Mouse (Mus musculus) right cerebral cortex, postnatal 14 days (tissue): Measurements from ENCODE around the gene Scamp1.
A peak's percentile ranks its signal among the peaks of the same experiment; 100 is the strongest.

Experiments
- DNase-seq: peaks from one replicate; pipeline ENCODE4 v3.0.0; 2022

Scamp1 gene

DNA sequence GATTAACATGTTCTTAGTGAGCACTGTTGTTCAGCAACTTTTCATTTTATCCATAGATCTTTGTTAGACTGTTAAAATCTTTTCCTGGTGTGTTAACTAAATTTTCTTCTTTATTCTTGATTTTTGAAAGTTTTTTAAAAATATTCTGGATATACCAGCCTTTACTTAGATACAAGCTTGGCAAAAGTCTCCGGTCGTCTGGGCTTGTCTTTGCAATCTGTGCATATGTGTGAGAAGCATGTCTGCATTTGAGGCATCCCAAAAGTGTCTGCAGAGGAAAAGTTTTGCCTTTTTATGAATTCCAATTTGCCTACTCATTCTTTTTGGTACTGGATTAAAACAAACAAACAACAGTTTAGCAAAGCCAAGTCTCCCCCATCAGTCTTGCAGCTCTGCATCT, 73.5 kb downstream of the Scamp1 start:
- no peak for DNase-seq

DNA sequence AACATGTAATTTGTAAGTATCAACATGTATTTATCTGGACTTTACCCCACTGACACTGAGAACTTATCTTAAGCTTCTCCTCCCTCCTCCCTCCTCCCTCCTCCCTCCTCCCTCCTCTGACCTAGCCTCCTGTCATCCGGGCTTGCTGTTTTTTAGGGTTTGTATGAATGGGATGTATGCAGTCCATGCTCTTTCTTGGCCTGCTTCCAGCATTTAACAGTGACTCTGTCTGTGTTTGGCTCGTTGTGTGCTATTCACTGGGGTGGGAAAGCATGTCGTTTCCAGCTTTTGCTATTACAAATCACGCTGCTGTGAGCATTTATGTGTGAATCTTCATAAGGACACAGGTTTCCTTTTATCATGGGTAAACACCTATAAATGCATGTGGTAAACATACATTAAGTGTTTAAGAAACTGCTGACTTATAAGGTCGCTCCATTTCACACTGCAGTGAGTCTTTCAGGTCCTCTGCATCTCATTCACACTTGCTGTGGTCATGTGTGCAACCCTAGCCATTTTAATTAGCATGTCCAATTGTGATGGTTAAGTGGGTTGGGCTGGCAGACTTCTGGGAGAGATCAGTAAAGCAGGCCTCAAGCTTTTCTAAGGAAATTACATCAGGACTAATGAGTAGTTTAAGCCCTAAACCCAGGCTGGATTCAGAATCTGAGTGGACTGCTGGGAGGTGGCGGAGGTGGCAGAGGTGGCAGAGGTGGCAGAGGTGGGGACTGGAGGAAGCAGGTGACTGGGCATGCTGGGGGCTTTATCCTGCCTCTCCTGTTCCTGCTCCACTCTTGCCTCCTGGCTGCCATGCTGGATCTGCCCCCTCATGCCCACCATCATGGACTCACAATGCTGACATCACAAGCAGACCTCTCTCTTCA, 74.2 kb downstream of the Scamp1 start:
- no peak for DNase-seq

DNA sequence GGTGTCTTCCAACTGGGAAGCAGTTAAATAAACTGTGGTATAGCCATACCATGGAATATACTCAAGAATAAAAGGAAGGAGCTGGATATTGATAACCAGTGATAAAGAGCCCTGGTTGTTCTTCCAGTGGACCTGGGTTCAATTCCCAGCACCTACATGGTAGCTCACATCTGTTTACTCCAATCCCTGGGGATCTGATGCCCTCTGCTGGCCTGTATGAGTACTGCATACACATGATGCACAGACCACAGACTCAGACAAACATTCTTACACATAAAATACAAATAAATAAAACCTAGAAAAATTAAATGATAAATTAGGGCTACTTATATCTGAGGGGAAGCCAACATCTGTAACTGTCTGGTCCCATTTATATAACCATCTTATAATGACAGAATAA, 76.8 kb downstream of the Scamp1 start:
- no peak for DNase-seq

DNA sequence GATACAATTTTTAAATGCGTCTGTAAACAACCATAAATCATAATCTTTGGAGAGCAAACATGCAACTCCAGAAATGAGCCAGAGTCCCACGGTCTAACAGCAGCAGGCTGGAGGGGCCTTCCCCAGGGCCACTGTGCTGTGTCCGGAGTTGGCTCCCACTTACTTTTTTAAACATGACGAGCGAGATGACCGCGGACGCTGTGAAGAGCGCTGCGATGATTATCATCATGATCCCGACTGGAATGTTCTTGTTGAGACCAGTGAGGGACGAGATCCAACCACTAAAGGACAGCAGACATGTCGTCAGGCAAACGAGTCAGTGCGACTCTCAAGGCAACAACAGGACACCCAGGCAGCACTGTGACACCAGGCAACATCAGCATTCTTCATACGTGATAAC, 77.7 kb downstream of the Scamp1 start:
- DNase-seq: no peak

DNA sequence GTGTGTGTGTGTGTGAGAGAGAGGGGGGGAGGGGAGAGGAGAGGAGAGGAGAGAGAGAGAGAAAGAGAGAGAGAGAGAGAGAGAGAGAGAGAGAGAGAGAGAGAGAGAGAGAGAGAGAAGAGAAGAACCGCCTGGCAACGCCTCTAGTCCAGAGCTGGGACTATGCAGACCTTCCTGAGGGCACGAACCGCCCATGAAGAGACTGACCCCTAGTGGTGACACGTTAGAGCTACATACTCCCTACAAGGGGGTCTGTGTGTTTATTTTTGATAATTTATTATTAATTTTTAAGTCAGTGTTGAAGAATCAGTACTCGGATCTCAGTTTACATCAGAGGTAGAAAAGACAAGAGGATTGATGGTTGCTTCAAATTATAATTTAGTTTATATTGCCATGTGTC, 80.4 kb downstream of the Scamp1 start:
- DNase-seq: no peak

DNA sequence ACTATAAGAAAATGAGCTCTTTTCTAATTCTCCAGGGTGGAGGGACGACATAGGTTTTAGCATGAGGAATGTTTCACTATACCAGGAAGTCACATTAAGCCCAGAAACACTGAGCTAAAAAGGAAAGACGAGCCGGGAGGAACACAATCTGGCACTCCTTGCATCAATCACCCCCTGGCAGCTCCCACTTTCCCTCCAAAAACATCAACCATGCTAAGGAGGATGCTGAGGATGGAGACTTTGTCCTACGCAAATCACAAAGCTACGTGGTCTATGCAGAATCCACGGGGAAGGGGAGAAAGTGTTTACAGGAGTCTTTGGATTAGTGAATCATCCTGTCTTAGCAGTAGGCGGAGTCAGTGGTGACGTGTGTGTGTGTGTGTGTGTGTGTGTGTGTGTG, 85.8 kb downstream of the Scamp1 start:
- DNase-seq: no peak

DNA sequence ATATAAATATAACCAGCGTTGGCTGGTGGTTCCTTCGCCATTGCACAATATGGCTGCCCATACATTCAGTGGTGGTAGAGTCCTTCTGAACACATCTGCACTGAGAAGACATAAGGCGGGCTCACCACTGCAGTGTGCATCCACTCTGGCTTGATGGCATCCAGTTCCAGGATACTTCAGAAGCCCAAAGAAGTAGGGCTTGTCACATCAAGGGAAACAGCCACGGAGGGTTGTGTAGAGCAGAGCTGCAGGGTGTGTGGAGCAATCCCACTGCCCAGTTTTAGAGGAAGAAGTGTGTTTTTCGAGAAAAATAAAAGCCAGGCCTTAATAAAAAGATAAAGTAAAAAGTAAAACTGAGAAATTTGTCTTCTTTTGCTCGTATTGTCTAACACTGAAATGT, 87.0 kb downstream of the Scamp1 start:
- no peak for DNase-seq

DNA sequence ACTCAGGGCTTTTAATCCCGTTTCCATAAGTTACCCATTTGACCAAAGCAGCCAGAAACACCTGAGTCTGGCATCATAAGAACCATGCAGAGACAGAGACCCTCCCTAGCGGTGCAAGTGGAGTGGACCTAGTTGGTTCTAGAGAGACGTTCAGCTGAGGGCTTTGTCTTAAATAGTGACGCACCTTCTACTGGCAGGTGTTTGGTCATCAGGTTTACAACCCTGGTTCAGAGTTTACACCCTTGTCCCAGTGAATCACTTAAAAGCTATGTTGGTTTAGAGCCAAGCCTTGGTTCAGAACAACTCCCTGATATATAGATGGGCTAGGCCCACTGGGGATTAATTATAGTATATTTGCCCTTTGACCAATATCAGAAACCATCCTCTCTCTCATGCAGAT, 92.4 kb downstream of the Scamp1 start:
- no peak for DNase-seq

DNA sequence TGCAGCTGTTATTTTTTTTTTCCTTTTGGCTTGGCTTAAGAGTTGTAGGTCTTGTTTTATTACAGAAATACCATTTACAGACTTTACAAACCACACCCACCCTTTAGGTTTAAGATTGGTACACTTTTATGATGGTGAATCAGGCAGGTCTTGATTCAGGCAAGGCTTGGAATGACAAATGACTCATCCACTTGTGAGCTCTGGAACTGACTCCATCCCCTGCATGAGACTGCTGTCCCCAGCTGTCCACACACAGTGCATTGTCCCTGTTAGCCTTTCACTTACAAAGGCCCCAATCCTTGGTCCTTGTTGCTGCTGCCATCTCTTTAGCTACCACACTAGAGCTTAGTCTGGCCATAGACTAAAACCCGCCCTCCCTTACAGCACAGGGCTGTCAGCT, 95.3 kb downstream of the Scamp1 start:
- no peak for DNase-seq

DNA sequence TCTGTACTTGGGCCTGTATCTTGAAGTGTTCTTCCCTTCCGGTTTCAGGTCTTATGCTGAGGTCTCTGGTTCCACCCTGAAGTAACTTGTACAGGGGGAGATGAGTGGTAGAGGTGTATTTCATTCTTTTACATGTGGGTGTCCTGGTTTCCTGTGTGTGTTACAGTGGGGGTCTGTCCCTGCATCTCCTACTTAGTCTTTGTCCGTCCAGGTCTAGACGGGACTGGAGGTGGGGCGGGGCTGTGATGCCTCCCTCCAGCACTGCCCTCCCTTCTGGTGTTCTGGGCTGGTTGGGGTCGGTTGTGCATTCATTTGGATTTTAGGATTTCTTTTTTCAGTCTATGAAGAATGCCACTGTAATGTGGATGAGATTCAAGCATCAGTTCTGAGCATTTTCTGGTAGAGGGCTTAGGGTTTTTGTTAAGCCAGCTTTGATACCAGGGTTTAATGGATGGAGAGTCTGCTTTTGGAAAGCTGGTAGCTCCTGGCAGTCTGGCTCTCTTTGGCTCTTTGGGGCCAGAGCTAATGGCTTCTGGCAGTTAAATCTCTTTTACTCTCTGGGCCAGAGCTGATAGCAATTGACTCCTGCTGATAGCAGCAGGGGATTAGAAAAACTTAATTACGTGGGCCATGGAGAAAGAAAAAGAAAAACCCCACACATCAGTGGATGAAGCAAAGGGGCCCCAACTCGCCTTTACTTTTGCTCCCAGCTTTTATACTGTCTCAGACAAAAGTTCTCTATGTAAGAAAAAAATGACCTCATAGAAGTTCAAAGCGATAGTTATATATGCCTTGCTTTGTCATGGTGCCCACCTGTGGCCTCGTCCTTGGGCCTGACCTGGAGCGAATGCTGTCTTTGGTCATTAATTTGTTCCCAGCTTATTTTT, 97.2 kb downstream of the Scamp1 start:
- no peak for DNase-seq

DNA sequence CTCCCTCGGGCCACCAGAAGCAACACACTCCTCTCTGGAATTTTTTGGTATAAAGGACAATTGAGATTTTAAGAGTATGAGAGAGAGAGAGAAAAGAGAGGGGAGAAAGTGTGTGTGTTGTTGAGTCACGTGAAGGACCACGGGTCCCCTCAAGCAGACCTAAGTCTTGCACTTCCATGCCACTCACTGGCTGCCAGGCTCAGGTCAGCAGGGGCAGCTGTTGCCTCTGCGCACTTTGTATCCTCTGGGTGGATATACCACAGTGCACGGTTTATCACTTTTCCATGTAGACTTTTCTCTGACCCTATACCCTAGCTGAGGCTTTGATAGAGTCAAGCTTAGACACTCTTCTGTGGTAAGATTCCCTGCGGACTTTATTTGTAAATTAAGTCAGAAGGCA, 100.0 kb downstream of the Scamp1 start:
- DNase-seq: no peak

DNA sequence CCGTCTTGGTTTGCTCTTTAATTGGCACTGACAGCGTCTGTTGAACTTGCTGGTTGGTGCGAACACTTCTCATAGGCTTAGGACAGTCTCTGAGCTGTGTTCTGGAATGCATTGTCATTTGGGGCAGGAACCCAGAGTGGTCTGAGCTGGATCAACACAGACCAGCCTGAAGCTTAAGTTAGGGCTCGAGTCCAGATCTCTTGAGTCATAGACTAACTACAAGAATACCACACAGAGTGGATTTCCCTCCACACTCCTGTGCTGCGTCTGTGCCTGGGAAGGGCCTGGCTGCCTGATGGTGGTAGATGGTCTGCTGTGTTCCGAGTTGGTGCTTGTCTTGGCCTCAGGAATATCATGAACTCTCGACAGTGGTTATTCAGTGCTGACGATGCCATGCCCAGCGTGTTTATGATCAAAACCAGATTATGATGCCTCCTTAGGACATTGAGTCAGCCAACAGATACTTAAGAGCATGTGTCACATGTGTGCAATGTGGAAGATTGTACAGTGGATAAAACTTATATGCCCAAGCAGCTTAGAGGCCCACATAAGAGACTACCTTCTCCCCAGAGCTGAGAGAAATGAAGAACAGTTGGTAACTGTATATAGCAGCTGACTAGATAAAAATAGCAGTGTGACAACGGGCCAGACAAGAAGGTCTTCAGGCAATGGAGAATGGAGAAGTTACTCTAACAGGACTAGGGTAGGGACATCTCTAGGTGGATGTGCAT, 100.8 kb downstream of the Scamp1 start:
- DNase-seq: no peak

DNA sequence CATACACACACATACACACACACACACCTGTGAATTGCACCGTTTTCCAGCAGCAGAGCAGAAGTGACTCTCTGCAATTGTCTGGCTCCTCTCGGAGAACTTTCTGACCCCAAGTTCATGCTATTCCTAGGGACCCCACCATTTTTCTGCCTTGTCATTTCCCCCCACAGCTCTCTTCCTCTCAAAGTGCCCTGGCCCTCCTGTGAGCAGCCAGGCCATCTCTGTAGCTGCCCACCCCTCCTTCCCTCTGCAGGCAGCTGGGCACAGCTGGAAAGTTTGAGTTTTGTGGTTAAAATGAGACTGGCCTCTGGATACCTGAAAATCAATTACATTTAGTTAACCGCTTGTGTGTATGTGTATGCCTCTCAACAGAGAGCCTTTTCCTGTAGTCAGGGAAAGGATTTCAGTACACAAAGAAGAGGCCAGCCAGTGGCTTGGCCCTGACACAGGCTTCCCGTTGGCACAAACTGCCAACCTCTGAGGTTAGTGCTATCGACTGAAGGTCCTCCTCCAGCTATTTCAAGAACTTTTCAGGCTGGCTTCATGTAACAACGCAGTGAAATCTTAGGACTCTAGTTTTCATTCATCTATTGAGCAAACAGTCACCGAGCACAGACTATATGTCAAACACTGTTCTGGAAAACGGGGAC, 102.2 kb downstream of the Scamp1 start:
- no peak for DNase-seq

DNA sequence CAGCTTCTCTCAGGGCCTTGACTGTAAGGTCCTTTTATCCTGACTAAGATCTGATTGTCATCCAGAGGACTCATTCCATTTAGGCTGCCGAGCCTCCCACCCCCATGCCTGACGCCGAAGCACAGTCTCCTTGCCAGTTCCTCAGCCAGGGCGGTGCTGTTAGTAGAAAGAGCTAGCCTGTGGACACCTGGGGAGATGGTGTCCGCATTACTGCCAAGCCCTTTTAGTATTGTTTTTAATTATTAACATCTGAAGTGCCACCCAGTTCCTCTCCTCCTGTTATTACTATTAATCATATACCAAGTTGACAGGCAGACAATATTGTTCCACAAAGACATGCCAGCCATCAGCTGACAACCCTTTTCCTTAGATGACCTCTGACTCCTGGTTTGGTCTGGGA, 103.6 kb downstream of the Scamp1 start:
- DNase-seq: no peak

DNA sequence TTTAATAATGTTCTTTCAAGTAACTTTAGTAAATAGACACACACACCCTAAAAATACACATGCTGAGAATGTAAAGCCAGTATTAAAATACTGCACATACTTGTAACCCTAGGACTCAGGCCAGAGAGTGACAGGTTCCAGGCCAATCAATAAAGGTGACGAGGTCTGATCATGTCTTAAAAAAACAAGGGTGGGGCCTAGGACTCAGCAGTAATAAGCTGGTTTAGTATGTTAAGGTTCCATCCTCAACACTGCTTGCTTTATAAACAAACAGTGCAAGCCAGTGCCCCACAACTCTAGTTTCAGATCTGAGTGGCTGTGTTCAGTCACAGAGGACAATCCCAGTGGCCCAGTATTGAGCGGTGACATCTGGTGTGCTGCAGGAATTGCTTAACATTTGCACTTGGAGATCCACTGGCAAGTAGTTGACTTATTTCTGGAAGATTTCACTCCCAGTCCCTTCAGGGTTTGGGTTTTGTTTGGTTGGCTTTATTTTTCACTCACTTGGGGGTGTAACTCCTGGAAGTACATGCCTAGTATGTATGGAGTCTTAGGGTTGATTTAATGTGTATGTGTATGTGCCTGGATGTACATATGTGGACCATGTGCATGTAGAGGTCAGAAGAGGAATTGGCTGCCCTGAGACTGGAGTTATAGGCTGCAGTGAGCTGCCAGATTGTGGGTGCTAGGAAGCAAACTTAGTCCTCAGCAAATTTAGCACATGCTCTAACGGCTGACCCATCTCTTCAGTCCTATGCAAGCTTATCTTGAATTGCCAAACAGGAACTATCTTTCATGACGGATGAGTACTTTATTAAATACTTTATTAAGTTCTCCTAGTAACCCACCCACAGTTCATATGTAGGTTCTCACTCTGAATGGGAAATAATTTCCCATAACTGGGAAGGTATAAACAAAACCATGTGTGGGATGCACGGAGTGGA, 104.9 kb downstream of the Scamp1 start:
- no peak for DNase-seq

DNA sequence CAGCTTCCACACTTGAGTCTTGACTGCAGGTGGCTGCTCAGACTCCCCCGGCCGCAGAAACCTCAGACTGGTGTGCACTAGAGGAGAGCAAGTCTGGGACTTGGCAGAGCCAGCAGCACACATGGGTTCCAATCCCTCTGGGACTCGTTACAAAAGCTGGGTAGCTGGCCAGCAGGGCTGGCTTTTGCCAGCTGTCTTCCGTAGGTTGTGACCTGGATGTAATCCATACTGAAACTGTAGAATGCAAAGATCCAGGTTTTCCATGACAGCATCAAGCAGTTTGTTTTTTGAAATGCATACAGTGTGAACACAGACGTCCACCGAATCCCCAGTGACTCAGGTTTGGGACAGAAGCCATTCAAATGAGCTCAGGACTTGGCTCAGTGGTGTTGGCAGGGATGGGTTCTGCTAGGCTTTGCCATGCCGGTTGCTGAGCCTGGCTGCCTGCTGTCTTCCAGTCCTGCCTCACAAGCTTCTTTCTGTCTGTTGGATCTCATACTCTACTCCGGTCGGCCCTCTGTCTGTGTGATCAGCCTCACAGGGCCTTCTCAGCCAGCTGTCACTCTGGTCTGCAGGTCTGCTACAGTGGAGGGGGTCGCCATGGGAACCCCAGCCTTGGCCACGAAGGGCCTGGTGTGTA, 107.1 kb downstream of the Scamp1 start:
- peak; percentile 30 for DNase-seq

DNA sequence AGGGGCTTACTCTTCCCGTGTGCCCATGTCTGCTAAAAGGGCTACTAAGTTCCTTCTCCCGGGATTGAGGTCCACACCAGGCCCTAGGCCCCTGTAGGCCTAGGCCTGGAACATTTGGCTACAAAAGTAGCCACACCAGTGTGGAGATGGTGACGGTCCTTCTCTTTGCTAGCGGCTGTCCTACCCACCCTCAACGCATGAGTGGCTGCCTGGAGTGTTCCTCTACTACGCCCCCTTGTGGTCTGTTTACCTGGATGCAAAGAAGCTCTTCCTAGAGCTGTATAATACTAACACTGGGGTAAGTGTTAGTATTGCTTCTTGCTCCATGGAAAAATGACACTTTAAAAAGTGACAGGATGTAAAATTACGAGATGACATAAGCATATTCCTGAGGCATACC, 108.5 kb downstream of the Scamp1 start:
- DNase-seq: peak; percentile 28

DNA sequence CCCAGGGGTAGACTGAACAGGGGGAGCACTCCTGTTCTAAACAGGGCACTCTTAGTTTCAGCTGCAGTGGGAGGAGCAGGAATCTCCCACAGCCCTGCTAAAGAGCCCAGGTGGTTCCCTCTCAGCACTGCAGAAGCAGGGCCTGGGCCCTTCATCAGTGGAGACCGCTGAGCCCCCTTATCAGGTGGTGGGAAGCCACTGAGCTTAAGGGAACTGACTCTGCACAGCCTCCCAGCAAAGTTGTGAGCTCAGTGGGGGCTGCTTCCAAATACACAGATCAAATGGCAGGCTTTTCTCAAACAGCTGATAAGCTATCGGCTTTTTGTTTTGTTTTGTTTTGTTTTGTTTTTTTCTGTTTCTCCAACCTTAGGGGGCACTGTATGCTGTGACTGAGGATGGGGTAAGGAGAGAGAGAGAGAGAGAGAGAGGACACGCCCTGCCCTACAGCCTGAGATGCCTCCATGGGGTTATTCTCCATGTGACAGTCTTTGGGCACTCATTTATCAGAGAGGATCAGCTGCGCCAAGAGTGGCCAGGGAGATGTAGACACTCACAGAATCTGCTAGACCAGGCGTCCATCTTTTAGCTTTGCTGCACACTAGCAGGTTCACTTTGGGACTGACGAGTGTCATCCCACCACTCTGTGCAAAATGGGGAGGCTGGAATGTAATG, 110.1 kb downstream of the Scamp1 start:
- DNase-seq: no peak

DNA sequence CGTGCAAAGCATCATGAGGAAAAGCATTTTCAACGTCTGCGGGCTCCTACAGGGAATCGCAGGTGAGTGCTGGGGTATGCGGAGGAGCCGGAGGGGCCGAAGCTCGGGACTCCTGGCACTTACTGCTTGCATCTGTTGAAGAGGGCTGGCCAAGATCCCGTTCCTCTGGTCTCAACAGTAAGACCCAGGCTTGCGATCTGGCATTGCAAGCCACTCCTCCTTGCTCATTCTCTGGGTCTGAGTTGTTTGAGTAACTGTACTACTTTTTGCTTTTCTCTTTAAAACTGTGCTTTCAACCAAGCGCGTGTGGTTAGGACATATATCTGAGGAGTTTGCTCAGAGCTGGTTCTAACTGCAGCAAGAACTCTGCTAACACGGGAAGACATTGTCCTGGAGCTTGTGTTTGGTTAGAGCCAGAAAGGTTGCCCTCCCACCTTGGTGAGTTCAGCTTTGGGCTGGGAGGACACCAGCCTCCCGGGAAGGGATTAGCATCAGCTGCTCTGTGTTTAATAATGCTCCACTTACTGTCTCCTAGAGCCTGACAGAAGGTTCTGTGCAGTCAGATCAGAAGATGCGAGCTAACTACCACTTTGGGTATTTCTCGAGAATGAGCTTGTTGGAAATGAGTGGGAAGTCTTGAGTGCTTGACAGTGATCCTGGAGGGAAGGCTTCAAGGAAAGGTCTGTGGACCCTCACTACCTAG, 110.9 kb downstream of the Scamp1 start:
- DNase-seq: no peak
